Mouse (Mus musculus) cerebellum, adult 9-11 months (tissue): ENCODE data around the gene Gm15446.
"Not testable (repeated sequence)": the region's sequence is repeated elsewhere in the genome, so short reads cannot be mapped to it uniquely, and the experiment has no call there.

Experiments used
- DNase-seq: peaks from one replicate; pipeline ENCODE4 v3.0.0; 2022

Gm15446 gene

GRCm38 (mm10) chr5:109923261-109924071, at the start of gene Gm15446:
Gene Gm15446, plus strand, starts transcription at chr5:109923400.
- DNase-seq, result peak; percentile 91

- not testable (repeated sequence) for DNase-seq
These were observed 929 bp downstream of the Gm15446 start for GRCm38 (mm10) chr5:109924129-109924528.

GRCm38 (mm10) chr5:109924936-109925335, 1.7 kb downstream of the Gm15446 start:
- DNase-seq, result no peak

- DNase-seq, result no peak
These were observed 27.1 kb downstream of the Gm15446 start for GRCm38 (mm10) chr5:109950281-109950680.

- DNase-seq, result not testable (repeated sequence)
These were observed 57.5 kb downstream of the Gm15446 start for GRCm38 (mm10) chr5:109980743-109981142.
